In genomic region chr9:21246342-21246741, GRCm38 (mm10) we compare ENCODE assay signal across 17 mouse cellular contexts. TPM values are rescaled to one million over a fixed set of nuclear protein-coding genes. Genes with fewer than 3 reads are reported as not detected.
"Had no signal": no experiment of that assay in that cellular context is flagged by ENCODE, and none has a peak within 500 bp of the region (broad histone marks: within the 10 kb centered on the region; RNA-seq: fewer than 3 reads in every experiment).

No protein-coding gene starts in this region.

- H3K9ac ChIP-seq: kidney, embryonic 15.5 days; liver, embryonic 14.5 days; lung, embryonic 15.5 days; midbrain, embryonic 12.5 days; midbrain, embryonic 15.5 days had no signal

- H3K9me3 ChIP-seq: kidney, embryonic 15.5 days; lung, embryonic 15.5 days; midbrain, embryonic 12.5 days; midbrain, embryonic 15.5 days had no signal

- H3K27ac ChIP-seq: kidney, embryonic 15.5 days; liver, embryonic 14.5 days; lung, embryonic 15.5 days; midbrain, embryonic 12.5 days; midbrain, embryonic 15.5 days; stomach, postnatal 0 days had no signal

- ATAC-seq: intestine, postnatal 0 days; midbrain, embryonic 15.5 days had no signal

- DNase-seq: kidney, adult 8-10 months; kidney, postnatal 10 days; kidney, postnatal 36 days; layer of hippocampus, postnatal 36 days; lung, adult 18-20 months; lung, postnatal 10 days; lung, postnatal 36 days; thymus, adult 2 months; thymus, postnatal 14 days had no signal

- H3K36me3 ChIP-seq: kidney, embryonic 15.5 days; lung, embryonic 15.5 days; midbrain, embryonic 12.5 days; midbrain, embryonic 15.5 days had no signal

- H3K4me3 ChIP-seq: kidney, embryonic 15.5 days; lung, embryonic 15.5 days; midbrain, embryonic 12.5 days; midbrain, embryonic 15.5 days; myocyte had no signal

RNA-seq across cellular contexts. Expression of gene S1pr5, which starts 1.9 kb away (rescaled TPM):
- polyA plus RNA-seq: intestine, postnatal 0 days; kidney, embryonic 15.5 days had no signal
